Mouse (Mus musculus): ENCODE data around the gene Dchs1. TPM values are rescaled to one million over a fixed set of nuclear protein-coding genes. Genes with fewer than 3 reads are reported as not detected.

The Dchs1 gene
- polyA plus RNA-seq, 2 experiments: 28.5 to 48.6 TPM

DNA sequence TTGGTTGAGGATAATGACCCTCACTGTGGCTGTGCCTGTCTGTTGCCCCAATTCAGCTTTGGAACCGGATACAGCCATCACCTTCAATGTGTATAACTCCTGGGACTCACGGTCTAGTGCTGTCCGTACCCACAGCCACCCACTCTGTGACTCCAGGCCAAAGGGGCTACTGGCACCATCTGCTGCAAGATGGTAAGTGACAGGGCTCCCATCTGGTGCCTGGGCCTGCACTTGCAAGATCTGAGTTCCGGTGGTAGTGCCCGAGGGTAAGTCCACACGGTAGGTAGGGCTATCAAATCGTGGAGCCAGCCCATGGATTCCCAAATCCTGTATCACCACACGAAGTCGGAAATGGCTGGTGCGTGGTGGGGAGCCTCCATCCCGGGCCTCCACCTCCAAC, 23.1 kb downstream of the Dchs1 start:
- no peak overlapping the region for H3K4me3 ChIP-seq (replicated peaks; ENCODE audit: low read length)
- no peak for TF ChIP-seq POLR2A (IDR thresholded peaks at IDR 0.05; ENCODE audit: borderline replicate concordance, extremely low read depth, insufficient read depth, insufficient read length)
- WGBS: 89% methylated on average over 11 of the region's 11 CpGs
- H3K27me3 ChIP-seq (ENCODE audit: control insufficient read depth, insufficient read depth, low read length): no peaks in the 10 kb centered on the region
- H3K9ac ChIP-seq (ENCODE audit: low read depth, low read length, severe bottlenecking): no peak overlapping the region
- no peak overlapping the region for H3K27ac ChIP-seq (replicated peaks; ENCODE audit: low read depth, low read length)
- ATAC-seq (ENCODE audit: low FRiP score, low read depth) (no peak), DNase-seq (ENCODE audit: low spot score) (no peak)
- no peak overlapping the region for H3K4me2 ChIP-seq (replicated peaks; ENCODE audit: low read depth, low read length, severe bottlenecking)
- peaks cover 12% of the 10 kb centered on the region; the same call in 1 of the 2 replicates for H3K4me1 ChIP-seq (ENCODE audit: control insufficient read depth, insufficient read depth, low read length)
- peaks cover 85% of the 10 kb centered on the region for H3K36me3 ChIP-seq (ENCODE audit: control insufficient read depth, insufficient read depth, low read length)
- H3K9me3 ChIP-seq (ENCODE audit: control insufficient read depth, low read length): no peaks in the 10 kb centered on the region

GRCm38 (mm10) chr7:105762517-105763270, 24.8 kb downstream of the Dchs1 start:
- no peak for DNase-seq (ENCODE audit: low spot score)
- no peak overlapping the region for H3K9ac ChIP-seq (ENCODE audit: low read depth, low read length, severe bottlenecking)
- no peak for TF ChIP-seq POLR2A (IDR thresholded peaks at IDR 0.05; ENCODE audit: borderline replicate concordance, extremely low read depth, insufficient read depth, insufficient read length)

DNA sequence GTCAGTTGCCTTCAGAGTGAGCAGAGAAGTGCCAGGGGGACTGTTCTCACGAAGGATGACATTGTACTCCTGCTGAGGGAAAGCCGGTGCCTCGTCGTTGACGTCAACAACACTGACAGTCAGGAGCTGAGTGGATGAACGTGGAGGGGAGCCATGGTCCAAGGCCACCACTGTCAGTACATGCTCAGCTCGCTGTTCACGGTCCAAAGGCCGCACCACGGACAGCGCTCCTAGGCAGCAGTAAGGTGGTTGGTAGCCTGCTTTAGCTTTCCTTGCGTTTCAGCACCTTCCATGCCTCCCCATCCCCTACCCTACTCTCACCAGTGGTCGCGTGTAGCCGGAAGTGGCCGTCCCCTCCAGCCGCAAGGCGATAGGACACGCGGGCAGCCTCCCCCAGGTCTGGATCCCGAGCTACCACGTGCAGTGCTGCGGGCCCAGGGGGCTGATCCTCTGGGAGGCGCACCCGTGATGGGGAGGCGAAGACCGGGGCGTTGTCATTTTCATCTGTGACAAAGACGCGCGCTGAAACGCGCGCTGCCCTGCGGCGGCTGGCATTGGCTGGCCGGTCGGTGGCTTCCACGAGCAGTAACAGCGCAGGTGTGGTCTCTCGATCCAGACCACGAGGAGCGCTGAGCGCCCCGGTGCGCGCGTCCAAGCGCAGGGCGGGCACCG, 25.5 kb downstream of the Dchs1 start:
- Histone ChIP-seq H3K9ac (ENCODE audit: low read depth, low read length, severe bottlenecking) (no peak overlapping the region), H3K27me3 (ENCODE audit: control insufficient read depth, insufficient read depth, low read length) (no peaks in the 10 kb centered on the region), H3K4me3 (replicated peaks; ENCODE audit: low read length) (no peak overlapping the region), H3K36me3 (ENCODE audit: control insufficient read depth, insufficient read depth, low read length) (peaks cover 89% of the 10 kb centered on the region), H3K4me1 (ENCODE audit: control insufficient read depth, insufficient read depth, low read length) (no peaks in the 10 kb centered on the region), H3K4me2 (replicated peaks; ENCODE audit: low read depth, low read length, severe bottlenecking) (no peak overlapping the region; the same call in 1 of the 2 replicates), H3K9me3 (ENCODE audit: control insufficient read depth, low read length) (no peaks in the 10 kb centered on the region), H3K27ac (replicated peaks; ENCODE audit: low read depth, low read length) (no peak overlapping the region)
- 44% methylated on average over 43 of the region's 51 CpGs for WGBS
- no peak for DNase-seq (ENCODE audit: low spot score)
- no peak for ATAC-seq (ENCODE audit: low FRiP score, low read depth)
- TF ChIP-seq POLR2A (IDR thresholded peaks at IDR 0.05; ENCODE audit: borderline replicate concordance, extremely low read depth, insufficient read depth, insufficient read length): no peak

More at GRCm38 (mm10) chr7:105762517-105763270, 24.8 kb downstream of the Dchs1 start:
- Histone ChIP-seq H3K4me2 (replicated peaks; ENCODE audit: low read depth, low read length, severe bottlenecking) (no peak overlapping the region; the same call in 1 of the 2 replicates), H3K36me3 (ENCODE audit: control insufficient read depth, insufficient read depth, low read length) (peaks cover 88% of the 10 kb centered on the region), H3K27ac (replicated peaks; ENCODE audit: low read depth, low read length) (no peak overlapping the region), H3K9me3 (ENCODE audit: control insufficient read depth, low read length) (no peaks in the 10 kb centered on the region), H3K27me3 (ENCODE audit: control insufficient read depth, insufficient read depth, low read length) (no peaks in the 10 kb centered on the region), H3K4me3 (replicated peaks; ENCODE audit: low read length) (no peak overlapping the region), H3K4me1 (ENCODE audit: control insufficient read depth, insufficient read depth, low read length) (0 out of 2 replicates have a peak, but pooled peaks cover 2% of the 10 kb centered on the region)
- WGBS: 39% methylated on average over 55 of the region's 55 CpGs
- ATAC-seq (ENCODE audit: low FRiP score, low read depth): no peak

DNA sequence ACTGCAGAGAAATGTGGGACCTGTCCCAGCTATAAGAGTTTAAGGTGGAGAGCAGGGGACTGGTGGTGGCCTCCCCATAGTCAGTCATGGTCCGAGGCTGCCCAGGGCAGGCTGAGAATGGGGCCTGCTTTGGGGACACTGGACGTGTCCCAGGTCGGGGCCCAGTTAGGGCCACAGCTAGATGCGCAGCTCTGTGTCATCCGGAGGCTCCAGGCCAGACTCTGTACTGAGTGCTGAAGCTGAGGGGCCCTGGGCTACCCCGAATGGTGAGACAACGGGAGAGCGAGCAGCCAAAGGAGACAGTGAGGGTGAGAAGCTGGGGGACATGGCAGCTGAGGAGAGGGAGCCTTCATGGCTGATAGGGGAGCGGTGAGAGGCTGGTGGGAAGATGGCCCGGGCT, 34.2 kb downstream of the Dchs1 start:
- peaks cover 63% of the 10 kb centered on the region for H3K36me3 ChIP-seq (ENCODE audit: control insufficient read depth, insufficient read depth, low read length)
- WGBS: 94% methylated on average over 10 of the region's 10 CpGs
- peaks cover 5% of the 10 kb centered on the region; the same call in 1 of the 2 replicates for H3K4me1 ChIP-seq (ENCODE audit: control insufficient read depth, insufficient read depth, low read length)
- H3K27ac ChIP-seq (replicated peaks; ENCODE audit: low read depth, low read length): no peak overlapping the region
- ATAC-seq (ENCODE audit: low FRiP score, low read depth): no peak
- TF ChIP-seq POLR2A (IDR thresholded peaks at IDR 0.05; ENCODE audit: borderline replicate concordance, extremely low read depth, insufficient read depth, insufficient read length): no peak
- no peak overlapping the region for H3K4me2 ChIP-seq (replicated peaks; ENCODE audit: low read depth, low read length, severe bottlenecking)
- H3K27me3 ChIP-seq (ENCODE audit: control insufficient read depth, insufficient read depth, low read length): no peaks in the 10 kb centered on the region
- no peak for DNase-seq (ENCODE audit: low spot score)
- no peaks in the 10 kb centered on the region for H3K9me3 ChIP-seq (ENCODE audit: control insufficient read depth, low read length)
- H3K9ac ChIP-seq (ENCODE audit: low read depth, low read length, severe bottlenecking): no peak overlapping the region
- no peak overlapping the region for H3K4me3 ChIP-seq (replicated peaks; ENCODE audit: low read length)

DNA sequence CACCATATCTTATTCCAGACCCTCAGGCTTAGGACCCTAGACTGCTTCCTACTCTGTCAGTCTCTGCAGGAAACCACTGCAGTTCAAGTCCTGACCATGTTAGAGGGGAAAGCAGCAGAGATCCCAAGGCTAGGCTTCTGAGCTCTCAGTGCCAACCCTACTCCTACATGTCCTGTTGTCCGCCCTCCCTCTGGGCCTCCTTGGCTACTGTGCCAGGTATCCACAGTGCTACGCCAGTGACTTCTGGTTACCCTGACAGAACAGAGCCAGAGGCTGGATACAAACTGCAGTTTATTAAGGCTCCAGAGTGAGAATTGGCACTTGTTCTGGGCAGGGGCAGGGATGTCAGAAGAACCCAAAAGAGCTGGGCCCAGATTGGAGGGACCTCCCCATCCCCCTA, 34.7 kb downstream of the Dchs1 start:
- H3K4me1 ChIP-seq (ENCODE audit: control insufficient read depth, insufficient read depth, low read length): peaks cover 5% of the 10 kb centered on the region; the same call in 1 of the 2 replicates
- ATAC-seq (ENCODE audit: low FRiP score, low read depth) (no peak), DNase-seq (ENCODE audit: low spot score) (no peak)
- no peak overlapping the region for H3K27ac ChIP-seq (replicated peaks; ENCODE audit: low read depth, low read length)
- TF ChIP-seq POLR2A (IDR thresholded peaks at IDR 0.05; ENCODE audit: borderline replicate concordance, extremely low read depth, insufficient read depth, insufficient read length): no peak
- 96% methylated on average over 2 of the region's 2 CpGs for WGBS
- H3K9me3 ChIP-seq (ENCODE audit: control insufficient read depth, low read length): no peaks in the 10 kb centered on the region
- H3K36me3 ChIP-seq (ENCODE audit: control insufficient read depth, insufficient read depth, low read length): peaks cover 57% of the 10 kb centered on the region
- no peaks in the 10 kb centered on the region for H3K27me3 ChIP-seq (ENCODE audit: control insufficient read depth, insufficient read depth, low read length)
- no peak overlapping the region for H3K9ac ChIP-seq (ENCODE audit: low read depth, low read length, severe bottlenecking)
- no peak overlapping the region for H3K4me3 ChIP-seq (replicated peaks; ENCODE audit: low read length)
- no peak overlapping the region for H3K4me2 ChIP-seq (replicated peaks; ENCODE audit: low read depth, low read length, severe bottlenecking)
